Mouse (Mus musculus): ENCODE data around the gene Cdh23. TPM values are rescaled to one million over a fixed set of nuclear protein-coding genes. Genes with fewer than 3 reads are reported as not detected.

Cdh23 gene
- total and polyA plus RNA-seq, 2 experiments from 2014 or later, result 0.23 TPM

DNA sequence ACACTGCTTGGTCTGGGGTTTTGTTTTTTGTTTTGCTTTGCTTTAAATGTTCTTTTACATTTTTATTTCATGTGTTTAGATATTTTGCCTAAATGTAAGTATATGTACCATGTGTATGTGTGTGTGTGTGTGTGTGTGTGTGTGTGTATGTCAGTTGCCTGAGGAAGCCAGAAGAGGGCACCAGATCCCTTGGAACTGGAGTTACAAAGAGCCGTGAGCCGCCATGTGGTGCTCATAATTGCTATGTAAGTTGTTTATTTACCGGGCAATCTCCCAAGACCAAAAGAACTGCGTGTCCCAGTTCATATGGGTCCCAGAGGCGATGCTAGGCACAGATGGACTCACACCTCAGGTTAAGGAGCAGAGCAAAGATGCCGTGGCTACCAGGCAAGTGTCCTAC, 214.9 kb downstream of the Cdh23 start:
- H3K36me3 ChIP-seq (replicated peaks; ENCODE audit: control insufficient read depth, insufficient read depth, low read length), result no peaks in the 10 kb centered on the region
- 95% methylated on average over 6 of the region's 6 CpGs for WGBS
- no peaks in the 10 kb centered on the region for H3K4me1 ChIP-seq (ENCODE audit: control insufficient read depth, insufficient read depth)
- ATAC-seq (ENCODE audit: insufficient read depth, low read depth) (no peak), DNase-seq (ENCODE audit: low spot score) (no peak)
- no peak overlapping the region for H3K4me2 ChIP-seq (ENCODE audit: low read depth, low read length)
- H3K27ac ChIP-seq (ENCODE audit: low read depth), result no peak overlapping the region
- TF ChIP-seq CTCF (IDR thresholded peaks at IDR 0.05; ENCODE audit: low read depth), result no peak
- TF ChIP-seq EP300 (IDR thresholded peaks at IDR 0.05; ENCODE audit: low read depth), result no peak
- 0 out of 2 replicates have a peak, but pooled peaks cover 5% of the 10 kb centered on the region for H3K9me3 ChIP-seq (replicated peaks; ENCODE audit: control insufficient read depth, low read length)
- no peak overlapping the region for H3K9ac ChIP-seq (replicated peaks; ENCODE audit: low read depth, low read length)
- H3K4me3 ChIP-seq (ENCODE audit: low read depth, low read length), result no peak overlapping the region
- H3K27me3 ChIP-seq (ENCODE audit: control insufficient read depth, insufficient read depth, low read length), result peaks cover 7% of the 10 kb centered on the region; the same call in 1 of the 2 replicates

DNA sequence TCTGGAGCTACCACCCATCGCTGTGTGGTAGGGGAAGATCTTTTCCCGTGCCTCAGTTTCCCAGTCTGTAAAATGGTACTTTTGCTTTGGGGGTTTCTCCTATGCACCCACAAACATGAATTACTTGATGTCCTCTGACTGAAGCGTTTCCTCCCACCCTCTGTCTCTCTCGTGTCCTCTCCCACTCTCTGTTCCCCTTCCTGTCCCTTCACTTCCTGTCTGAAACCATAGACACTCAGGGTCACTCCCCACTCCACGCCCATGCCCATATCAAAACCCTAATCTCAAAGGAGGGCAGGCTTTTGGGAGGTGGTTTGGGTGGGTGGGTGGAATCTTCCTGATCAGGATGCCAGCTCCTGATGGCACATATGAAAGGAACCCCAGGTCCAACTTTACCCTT, 221.7 kb downstream of the Cdh23 start:
- H3K4me3 ChIP-seq (ENCODE audit: low read depth, low read length), result no peak overlapping the region
- no peak overlapping the region for H3K9ac ChIP-seq (replicated peaks; ENCODE audit: low read depth, low read length)
- peaks cover 37% of the 10 kb centered on the region for H3K27me3 ChIP-seq (ENCODE audit: control insufficient read depth, insufficient read depth, low read length)
- WGBS, result 50% methylated on average over 5 of the region's 5 CpGs
- no peak for TF ChIP-seq EP300 (IDR thresholded peaks at IDR 0.05; ENCODE audit: low read depth)
- TF ChIP-seq CTCF (IDR thresholded peaks at IDR 0.05; ENCODE audit: low read depth), result no peak
- no peak overlapping the region for H3K27ac ChIP-seq (ENCODE audit: low read depth)
- H3K9me3 ChIP-seq (replicated peaks; ENCODE audit: control insufficient read depth, low read length), result no peaks in the 10 kb centered on the region
- ATAC-seq (ENCODE audit: insufficient read depth, low read depth) (no peak), DNase-seq (ENCODE audit: low spot score) (no peak)
- H3K4me2 ChIP-seq (ENCODE audit: low read depth, low read length), result no peak overlapping the region
- H3K36me3 ChIP-seq (replicated peaks; ENCODE audit: control insufficient read depth, insufficient read depth, low read length), result no peaks in the 10 kb centered on the region
- no peaks in the 10 kb centered on the region for H3K4me1 ChIP-seq (ENCODE audit: control insufficient read depth, insufficient read depth)

DNA sequence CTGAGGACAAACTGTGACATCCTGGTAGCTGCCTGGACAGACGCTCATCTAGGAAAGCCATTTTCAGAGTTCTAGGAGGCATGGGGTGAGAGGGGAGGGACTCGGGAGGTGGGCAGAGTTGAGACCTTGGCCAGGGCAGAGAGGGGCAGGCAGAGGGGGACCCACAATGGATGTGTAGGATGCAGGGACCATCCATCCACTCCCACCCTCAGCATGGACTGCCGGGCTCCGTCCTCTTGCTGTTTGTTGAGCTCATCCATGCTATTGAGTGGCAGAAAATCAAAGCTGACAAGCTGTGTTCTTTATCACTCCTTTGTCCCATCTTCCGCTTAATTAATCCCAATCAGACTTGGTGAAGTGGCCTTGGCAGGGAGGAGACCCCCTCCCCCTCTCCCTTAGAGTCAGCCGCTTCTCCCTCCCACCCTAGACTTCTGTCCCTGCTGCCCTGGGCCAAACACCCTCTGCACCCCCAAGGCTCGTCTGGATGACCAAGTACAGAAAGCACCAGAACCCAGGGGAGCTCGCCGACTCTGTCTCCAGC, 222.4 kb downstream of the Cdh23 start:
- no peaks in the 10 kb centered on the region for H3K9me3 ChIP-seq (replicated peaks; ENCODE audit: control insufficient read depth, low read length)
- peaks cover 37% of the 10 kb centered on the region for H3K27me3 ChIP-seq (ENCODE audit: control insufficient read depth, insufficient read depth, low read length)
- H3K27ac ChIP-seq (ENCODE audit: low read depth), result no peak overlapping the region
- H3K4me3 ChIP-seq (ENCODE audit: low read depth, low read length), result no peak overlapping the region
- no peak overlapping the region for H3K4me2 ChIP-seq (ENCODE audit: low read depth, low read length)
- no peak for ATAC-seq (ENCODE audit: insufficient read depth, low read depth)
- WGBS, result 37% methylated on average over 9 of the region's 9 CpGs
- TF ChIP-seq EP300 (IDR thresholded peaks at IDR 0.05; ENCODE audit: low read depth) (no peak), CTCF (IDR thresholded peaks at IDR 0.05; ENCODE audit: low read depth) (no peak)
- DNase-seq (ENCODE audit: low spot score), result no peak
- no peaks in the 10 kb centered on the region for H3K4me1 ChIP-seq (ENCODE audit: control insufficient read depth, insufficient read depth)
- no peak overlapping the region for H3K9ac ChIP-seq (replicated peaks; ENCODE audit: low read depth, low read length)
- no peaks in the 10 kb centered on the region for H3K36me3 ChIP-seq (replicated peaks; ENCODE audit: control insufficient read depth, insufficient read depth, low read length)

DNA sequence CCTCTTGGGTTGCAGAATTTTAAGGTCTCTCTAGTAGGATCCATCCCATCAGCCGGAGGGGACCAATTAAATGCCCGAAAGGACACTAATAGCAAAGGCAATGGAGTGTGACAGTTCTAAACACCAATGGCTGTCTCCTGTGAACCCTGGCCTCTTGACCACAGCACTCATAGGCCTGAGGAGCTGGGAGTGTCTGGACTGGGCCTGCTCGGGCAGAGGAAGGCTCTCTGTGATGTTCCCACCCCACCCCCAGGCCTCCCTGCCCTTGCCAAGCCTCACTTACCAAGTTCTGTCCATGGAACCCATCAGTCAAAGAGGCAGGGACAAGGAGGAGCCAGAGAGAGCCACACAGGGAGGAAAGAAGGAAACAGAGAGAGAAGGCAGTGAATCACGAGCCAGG, 228.5 kb downstream of the Cdh23 start:
- Histone ChIP-seq H3K27me3 (ENCODE audit: control insufficient read depth, insufficient read depth, low read length) (0 out of 2 replicates have a peak, but pooled peaks cover 9% of the 10 kb centered on the region), H3K4me1 (ENCODE audit: control insufficient read depth, insufficient read depth) (no peaks in the 10 kb centered on the region), H3K4me2 (ENCODE audit: low read depth, low read length) (no peak overlapping the region), H3K27ac (ENCODE audit: low read depth) (no peak overlapping the region), H3K9me3 (replicated peaks; ENCODE audit: control insufficient read depth, low read length) (no peaks in the 10 kb centered on the region), H3K4me3 (ENCODE audit: low read depth, low read length) (no peak overlapping the region), H3K36me3 (replicated peaks; ENCODE audit: control insufficient read depth, insufficient read depth, low read length) (no peaks in the 10 kb centered on the region), H3K9ac (replicated peaks; ENCODE audit: low read depth, low read length) (no peak overlapping the region)
- 49% methylated on average over 4 of the region's 4 CpGs for WGBS
- TF ChIP-seq EP300 (IDR thresholded peaks at IDR 0.05; ENCODE audit: low read depth), result no peak
- no peak for TF ChIP-seq CTCF (IDR thresholded peaks at IDR 0.05; ENCODE audit: low read depth)
- ATAC-seq (ENCODE audit: insufficient read depth, low read depth) (no peak), DNase-seq (ENCODE audit: low spot score) (no peak)

DNA sequence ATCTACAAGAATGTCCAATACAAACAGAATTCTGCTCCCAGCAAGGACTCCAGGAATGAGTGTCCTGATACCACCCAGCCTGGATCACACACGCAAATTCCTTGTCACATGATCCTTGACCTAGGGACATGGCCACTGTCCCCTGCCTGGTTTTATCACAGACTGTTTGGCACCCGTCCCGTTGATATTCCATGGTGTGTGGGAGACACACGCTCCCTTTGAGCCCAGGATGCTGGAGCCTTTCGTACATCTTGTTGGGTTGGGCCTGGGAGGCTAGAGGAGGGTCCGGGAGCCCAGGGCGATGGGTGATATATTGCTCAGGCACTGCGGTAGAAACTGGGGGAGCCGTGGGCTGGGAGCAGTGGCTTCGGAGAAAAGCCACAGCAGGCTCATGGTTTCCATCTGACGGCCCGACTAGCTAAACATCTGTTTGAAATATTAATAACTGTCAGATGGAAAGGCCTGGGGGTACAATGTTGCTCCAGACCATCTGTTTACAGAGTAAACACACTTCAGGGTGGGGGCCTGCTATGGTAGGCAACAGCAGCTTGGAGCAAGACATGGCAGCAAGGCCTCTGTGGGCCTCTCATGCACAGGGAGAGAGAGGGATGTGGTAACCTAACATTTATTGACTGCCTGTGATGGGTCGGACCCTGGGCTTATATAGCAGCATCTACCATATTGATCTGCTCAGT, 232.2 kb downstream of the Cdh23 start:
- Histone ChIP-seq H3K4me3 (ENCODE audit: low read depth, low read length) (no peak overlapping the region), H3K4me2 (ENCODE audit: low read depth, low read length) (no peak overlapping the region), H3K36me3 (replicated peaks; ENCODE audit: control insufficient read depth, insufficient read depth, low read length) (no peaks in the 10 kb centered on the region), H3K9ac (replicated peaks; ENCODE audit: low read depth, low read length) (no peak overlapping the region), H3K4me1 (ENCODE audit: control insufficient read depth, insufficient read depth) (no peaks in the 10 kb centered on the region), H3K27me3 (ENCODE audit: control insufficient read depth, insufficient read depth, low read length) (no peaks in the 10 kb centered on the region), H3K9me3 (replicated peaks; ENCODE audit: control insufficient read depth, low read length) (no peaks in the 10 kb centered on the region; the same call in 1 of the 2 replicates), H3K27ac (ENCODE audit: low read depth) (no peak overlapping the region)
- DNase-seq (ENCODE audit: low spot score) (no peak), ATAC-seq (ENCODE audit: insufficient read depth, low read depth) (no peak)
- TF ChIP-seq CTCF (IDR thresholded peaks at IDR 0.05; ENCODE audit: low read depth), result no peak
- TF ChIP-seq EP300 (IDR thresholded peaks at IDR 0.05; ENCODE audit: low read depth), result no peak
- WGBS, result 69% methylated on average over 13 of the region's 13 CpGs

All from heart, postnatal 0 days (tissue).